Mouse (Mus musculus) stomach, postnatal 0 days (tissue): ENCODE data around the gene Plppr3.

Source experiments
- CTCF ChIP-seq: IDR thresholded peaks from 2 replicates; pipeline ENCODE4 v1.5.1; 2016; ENCODE audit warnings: antibody characterized with exemption, low read depth, mild to moderate bottlenecking, moderate library complexity
- EP300 ChIP-seq: optimal IDR thresholded peaks from 2 replicates; pipeline ENCODE3; 2016; ENCODE audit warnings: antibody characterized with exemption

DNA sequence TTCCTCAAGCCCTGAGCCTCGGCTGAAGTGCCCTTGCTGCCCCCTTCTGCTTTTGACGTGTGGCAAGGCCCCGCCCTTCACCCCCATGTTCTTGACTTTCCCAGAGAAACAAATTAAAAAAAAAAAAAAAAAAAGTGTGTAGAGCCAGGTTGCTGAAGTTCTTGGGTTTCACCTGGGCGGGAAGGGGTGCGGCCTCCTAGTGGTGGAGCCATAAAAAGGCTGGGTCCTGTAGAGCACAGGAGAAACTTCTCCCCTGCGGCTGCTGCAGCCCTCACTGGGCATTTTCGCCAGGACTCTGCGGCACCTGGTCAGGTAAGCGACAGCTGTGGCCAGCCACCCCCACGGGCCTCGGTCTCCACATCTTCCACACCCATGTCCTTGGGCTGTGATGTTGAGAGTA lies 53.7 kb downstream of the Plppr3 start, which contains the start of gene Misp:
- TF ChIP-seq CTCF = peak; percentile 61
- TF ChIP-seq EP300 = no peak
